Mouse (Mus musculus): ENCODE data around the gene Acsl6. TPM values are rescaled to one million over a fixed set of nuclear protein-coding genes. Genes with fewer than 3 reads are reported as not detected.

The Acsl6 gene
- total and polyA plus RNA-seq, 3 experiments = 2.8 to 7.9 TPM; not detected in 1

GRCm38 (mm10) chr11:54413017-54413416, 109.4 kb downstream of the Acsl6 start (continued):
- TF ChIP-seq ETS1 (IDR thresholded peaks at IDR 0.05; ENCODE audit: low read depth, low read length) = peak; percentile 92
- no peak for TF ChIP-seq NRF1 (IDR thresholded peaks at IDR 0.05; ENCODE audit: insufficient read depth, low read depth, low read length, poor library complexity, severe bottlenecking)
- TF ChIP-seq HCFC1 (IDR thresholded peaks at IDR 0.05; ENCODE audit: low read depth, low read length) = peak; percentile 67
- peak; percentile 45 for TF ChIP-seq E2F4 (IDR thresholded peaks at IDR 0.05; ENCODE audit: borderline replicate concordance, low read depth, low read length)

Other genes with a start within 250 kb of the Acsl6 start
- gene Pdlim4, start 234.8 kb upstream of the Acsl6 start, total RNA-seq (2012; rRNA removed) = 0.13 TPM in 1 of 2 replicates, not detected in the other
- under 1 TPM in 1 of 2 experiments, not detected in 1; 0.70 TPM for gene Pdlim4, start 234.8 kb upstream of the Acsl6 start, polyA plus RNA-seq (2012; ENCODE audit: insufficient read depth in 1 of 2, insufficient read length in 2 of 2, low read depth in 1 of 2, low replicate concordance in 2 of 2, missing spikeins in 1 of 2)
- 18.6 and 32.0 TPM in 2 replicates for gene P4ha2, start 203.7 kb upstream of the Acsl6 start, total RNA-seq (2012; rRNA removed)
- 10 to 100 TPM in 1 of 2 experiments, not detected in 1; 57.8 TPM for gene P4ha2, start 203.7 kb upstream of the Acsl6 start, polyA plus RNA-seq (2012; ENCODE audit: insufficient read depth in 1 of 2, insufficient read length in 2 of 2, low read depth in 1 of 2, low replicate concordance in 2 of 2, missing spikeins in 1 of 2)
- not detected in 2 replicates for gene Csf2, start 54.1 kb upstream of the Acsl6 start, total RNA-seq (2012; rRNA removed)
- gene Csf2, start 54.1 kb upstream of the Acsl6 start, polyA plus RNA-seq (2012; ENCODE audit: insufficient read depth in 1 of 2, insufficient read length in 2 of 2, low read depth in 1 of 2, low replicate concordance in 2 of 2, missing spikeins in 1 of 2) = under 1 TPM in 1 of 2 experiments, not detected in 1; 0.15 TPM
- gene Il3, start 36.5 kb upstream of the Acsl6 start, total RNA-seq (2012; rRNA removed) = not detected in 2 replicates
- not detected for gene Il3, start 36.5 kb upstream of the Acsl6 start, polyA plus RNA-seq (2012; ENCODE audit: insufficient read depth in 1 of 2, insufficient read length in 2 of 2, low read depth in 1 of 2, low replicate concordance in 2 of 2, missing spikeins in 1 of 2)
- gene Meikin, start 66.9 kb downstream of the Acsl6 start, total RNA-seq (2012; rRNA removed) = not detected in 2 replicates
- gene Meikin, start 66.9 kb downstream of the Acsl6 start, polyA plus RNA-seq (2012; ENCODE audit: insufficient read depth in 1 of 2, insufficient read length in 2 of 2, low read depth in 1 of 2, low replicate concordance in 2 of 2, missing spikeins in 1 of 2) = not detected
- gene Fnip1, start 134.4 kb downstream of the Acsl6 start, total RNA-seq (2012; rRNA removed) = 13.6 and 16.4 TPM in 2 replicates
- 10 to 100 TPM in 1 of 2 experiments, not detected in 1; 11.9 TPM for gene Fnip1, start 134.4 kb downstream of the Acsl6 start, polyA plus RNA-seq (2012; ENCODE audit: insufficient read depth in 1 of 2, insufficient read length in 2 of 2, low read depth in 1 of 2, low replicate concordance in 2 of 2, missing spikeins in 1 of 2)
- gene Rapgef6, start 219.0 kb downstream of the Acsl6 start, total RNA-seq (2012; rRNA removed) = 21.1 and 24.5 TPM in 2 replicates
- 10 to 100 TPM in 1 of 2 experiments, not detected in 1; 31.8 TPM for gene Rapgef6, start 219.0 kb downstream of the Acsl6 start, polyA plus RNA-seq (2012; ENCODE audit: insufficient read depth in 1 of 2, insufficient read length in 2 of 2, low read depth in 1 of 2, low replicate concordance in 2 of 2, missing spikeins in 1 of 2)